11 mouse cellular contexts compared by ENCODE assay signal in the genomic region with DNA sequence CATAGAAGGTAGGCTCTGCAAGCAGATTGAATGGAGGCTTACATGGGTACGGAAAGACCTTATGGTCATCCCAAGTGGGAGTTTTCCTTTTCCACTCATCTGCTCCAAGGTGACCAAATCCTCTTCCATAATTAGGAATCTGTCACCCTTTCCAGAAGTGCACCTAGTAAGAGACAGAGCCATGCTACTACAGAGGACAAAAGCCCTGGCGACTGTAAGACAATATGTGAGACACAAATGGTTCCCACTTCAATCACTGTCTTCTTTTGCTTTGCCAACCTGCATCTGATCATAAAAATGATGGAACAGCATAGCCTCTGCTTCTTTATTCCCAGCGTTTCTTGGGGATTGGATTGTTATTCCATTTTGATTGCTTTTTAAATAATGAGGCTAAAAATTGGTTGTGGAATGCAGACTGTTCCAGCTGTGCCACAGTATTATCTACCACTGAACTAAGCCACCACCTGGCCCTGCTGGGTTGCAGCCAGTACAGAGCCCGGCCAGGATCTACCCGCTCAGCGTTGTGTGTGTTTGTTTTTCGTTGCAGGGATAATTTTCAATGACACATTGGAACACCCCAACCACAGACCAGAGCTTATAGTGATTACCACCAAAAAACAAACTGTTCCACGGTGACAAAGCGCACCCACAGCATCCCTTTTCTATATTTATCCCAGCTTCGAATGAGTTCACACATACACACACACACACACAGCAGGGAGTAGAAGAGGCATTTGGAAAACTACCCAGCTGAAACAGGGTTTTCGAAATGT.
DNase-seq lines count a peak whose midpoint lies in the region; ATAC-seq lines count a peak whose summit lies in the region.
"Had no signal": no experiment of that assay in that cellular context is flagged by ENCODE, and none has a peak within 500 bp of the region (broad histone marks: within the 10 kb centered on the region; RNA-seq: fewer than 3 reads in every experiment).

No protein-coding gene starts in this region.

- no peaks in the 10 kb centered on the region for H3K27me3 ChIP-seq in forebrain, embryonic 13.5 days
- H3K27me3 ChIP-seq in forebrain, embryonic 14.5 days (replicated peaks; ENCODE audit: control insufficient read depth, insufficient read depth, low read length): no peaks in the 10 kb centered on the region
- H3K27me3 ChIP-seq in midbrain, embryonic 13.5 days: no peaks in the 10 kb centered on the region
- H3K27me3 ChIP-seq in midbrain, embryonic 11.5 days (ENCODE audit: control insufficient read depth, insufficient read depth, low read length): no peaks in the 10 kb centered on the region

- no peak overlapping the region for H3K4me3 ChIP-seq in forebrain, embryonic 13.5 days
- H3K4me3 ChIP-seq in forebrain, embryonic 14.5 days (ENCODE audit: low read depth, low read length): no peak overlapping the region
- H3K4me3 ChIP-seq in midbrain, embryonic 13.5 days (replicated peaks): no peak overlapping the region
- H3K4me3 ChIP-seq in midbrain, embryonic 11.5 days (ENCODE audit: low read depth, low read length): no peak overlapping the region
- H3K4me3 ChIP-seq: heart, adult 2 months had no signal

- ATAC-seq in forebrain, embryonic 13.5 days: 0 out of 2 replicates have a peak, but pooled peaks have one; percentile 30
- no peak for ATAC-seq in forebrain, embryonic 14.5 days
- ATAC-seq in midbrain, embryonic 13.5 days: peak; percentile 80
- ATAC-seq in midbrain, embryonic 11.5 days (ENCODE audit: low FRiP score): no peak
- ATAC-seq: inflammation-experienced regulatory T-cells, adult 6 months had no signal

- H3K27ac ChIP-seq in forebrain, embryonic 13.5 days: no peak overlapping the region
- no peak overlapping the region for H3K27ac ChIP-seq in forebrain, embryonic 14.5 days (ENCODE audit: low read depth, low read length)
- H3K27ac ChIP-seq in midbrain, embryonic 13.5 days: no peak overlapping the region
- no peak overlapping the region for H3K27ac ChIP-seq in midbrain, embryonic 11.5 days (ENCODE audit: low read depth, low read length)
- H3K27ac ChIP-seq: heart, adult 2 months; liver, embryonic 14.5 days had no signal

- no peaks in the 10 kb centered on the region for H3K9me3 ChIP-seq in forebrain, embryonic 13.5 days (replicated peaks)
- no peaks in the 10 kb centered on the region for H3K9me3 ChIP-seq in forebrain, embryonic 14.5 days (replicated peaks; ENCODE audit: control insufficient read depth, low read length)
- no peaks in the 10 kb centered on the region for H3K9me3 ChIP-seq in midbrain, embryonic 13.5 days
- no peaks in the 10 kb centered on the region for H3K9me3 ChIP-seq in midbrain, embryonic 11.5 days (ENCODE audit: control insufficient read depth, low read length)

- H3K4me2 ChIP-seq in forebrain, embryonic 13.5 days: no peak overlapping the region
- H3K4me2 ChIP-seq in forebrain, embryonic 14.5 days (ENCODE audit: low read length): no peak overlapping the region
- H3K4me2 ChIP-seq in midbrain, embryonic 13.5 days (replicated peaks): no peak overlapping the region
- H3K4me2 ChIP-seq in midbrain, embryonic 11.5 days: no peak overlapping the region

- H3K9ac ChIP-seq in forebrain, embryonic 13.5 days: no peak overlapping the region
- no peak overlapping the region for H3K9ac ChIP-seq in forebrain, embryonic 14.5 days (ENCODE audit: low read length)
- H3K9ac ChIP-seq in midbrain, embryonic 13.5 days (replicated peaks): no peak overlapping the region
- no peak overlapping the region for H3K9ac ChIP-seq in midbrain, embryonic 11.5 days (ENCODE audit: low read length)
- H3K9ac ChIP-seq: liver, embryonic 14.5 days had no signal

- 72% methylated on average over 11 of the region's 11 CpGs for WGBS in forebrain, embryonic 13.5 days
- 71% methylated on average over 11 of the region's 11 CpGs for WGBS in forebrain, embryonic 14.5 days
- 77% methylated on average over 11 of the region's 11 CpGs for WGBS in midbrain, embryonic 13.5 days
- WGBS in midbrain, embryonic 11.5 days: 83% methylated on average over 11 of the region's 11 CpGs

- no peaks in the 10 kb centered on the region for H3K4me1 ChIP-seq in forebrain, embryonic 13.5 days
- H3K4me1 ChIP-seq in forebrain, embryonic 14.5 days (ENCODE audit: control insufficient read depth, insufficient read depth, low read length): no peaks in the 10 kb centered on the region
- no peaks in the 10 kb centered on the region for H3K4me1 ChIP-seq in midbrain, embryonic 13.5 days (replicated peaks)
- no peaks in the 10 kb centered on the region for H3K4me1 ChIP-seq in midbrain, embryonic 11.5 days (ENCODE audit: control insufficient read depth, insufficient read depth, low read length)

- no peak for DNase-seq in forebrain, embryonic 14.5 days (ENCODE audit: low spot score)
- no peak for DNase-seq in midbrain, embryonic 11.5 days (ENCODE audit: low spot score, missing footprints)
- DNase-seq in left cerebral cortex, adult 18-20 months (ENCODE audit: low spot score in 2 of 2): peak; percentile 1 to 16
- peak; percentile 6 for DNase-seq in right cerebral cortex, postnatal 25 days
- no peak for DNase-seq in gastrocnemius, adult 8-10 months (ENCODE audit: low spot score in 2 of 2)
- no peak for DNase-seq in urinary bladder, adult 2 months (ENCODE audit: low spot score)

- no peaks in the 10 kb centered on the region for H3K36me3 ChIP-seq in forebrain, embryonic 13.5 days (ENCODE audit: poor library complexity, severe bottlenecking)
- H3K36me3 ChIP-seq in forebrain, embryonic 14.5 days (ENCODE audit: control insufficient read depth, insufficient read depth, low read length): no peaks in the 10 kb centered on the region
- no peaks in the 10 kb centered on the region for H3K36me3 ChIP-seq in midbrain, embryonic 13.5 days
- no peaks in the 10 kb centered on the region for H3K36me3 ChIP-seq in midbrain, embryonic 11.5 days (ENCODE audit: control insufficient read depth, insufficient read depth, low read length)

Comparison
In these comparisons a context has a peak if more than half of its experiments do, and no peak if none do; other contexts are left out.
1. ATAC-seq: peak in forebrain, embryonic 13.5 days (single experiment) and midbrain, embryonic 13.5 days (single experiment); none in forebrain, embryonic 14.5 days (single experiment) and midbrain, embryonic 11.5 days (single experiment).
2. DNase-seq: peak in left cerebral cortex, adult 18-20 months (2 of 2) and right cerebral cortex, postnatal 25 days (single experiment); none in forebrain, embryonic 14.5 days (single experiment), midbrain, embryonic 11.5 days (single experiment), gastrocnemius, adult 8-10 months (0 of 2) and urinary bladder, adult 2 months (single experiment).